Mouse (Mus musculus): Measurements from ENCODE around the gene Mrnip. TPM values are rescaled to one million over a fixed set of nuclear protein-coding genes. Genes with fewer than 3 reads are reported as not detected.
"Not testable (repeated sequence)": the region's sequence is repeated elsewhere in the genome, so short reads cannot be mapped to it uniquely, and the experiment has no call there.

The Mrnip gene
- 15.6 and 21.7 TPM in 2 replicates for polyA plus RNA-seq (2016; fragmentation: Nextera tagmentation; extraction: Ambion mirVana)

GRCm38 (mm10) chr11:50174111-50174729, at the start of gene Mrnip:
TSS of gene Mrnip (plus strand) at chr11:50174444.
- Histone ChIP-seq H3K36me3 (peaks cover 46% of the 10 kb centered on the region), H3K4me1 (peaks cover 30% of the 10 kb centered on the region), H3K4me3 (peak within 1 kb of the TSS; percentile 81), H3K27ac (peak within 1 kb of the TSS; percentile 88)
- not testable (repeated sequence) for H3K27me3 ChIP-seq (ENCODE audit: insufficient read depth, poor library complexity, severe bottlenecking); DNase-seq (ENCODE audit: low spot score); H3K9me3 ChIP-seq
- 5% methylated on average over 19 of the region's 19 CpGs for WGBS

GRCm38 (mm10) chr11:50127781-50128180, 46.5 kb upstream of the Mrnip start:
- DNase-seq (ENCODE audit: low spot score) = no peak
- no peaks in the 10 kb centered on the region for H3K27me3 ChIP-seq (ENCODE audit: insufficient read depth, poor library complexity, severe bottlenecking)
- no peaks in the 10 kb centered on the region for H3K36me3 ChIP-seq
- H3K27ac ChIP-seq = no peak overlapping the region
- peak overlapping the region; percentile 48 for H3K4me3 ChIP-seq
- peaks cover 25% of the 10 kb centered on the region for H3K4me1 ChIP-seq
- H3K9me3 ChIP-seq = no peaks in the 10 kb centered on the region
- 4% methylated on average over 10 of the region's 10 CpGs for WGBS

- DNase-seq (ENCODE audit: low spot score) = peak; percentile 93
- peaks cover 34% of the 10 kb centered on the region for H3K4me1 ChIP-seq
- peak within 1 kb of the TSS; percentile 92 for H3K4me3 ChIP-seq
- H3K36me3 ChIP-seq = peaks cover 8% of the 10 kb centered on the region
- H3K27ac ChIP-seq = peak within 1 kb of the TSS; percentile 99
- H3K9me3 ChIP-seq = no peaks in the 10 kb centered on the region
- H3K27me3 ChIP-seq (ENCODE audit: insufficient read depth, poor library complexity, severe bottlenecking) = no peaks in the 10 kb centered on the region
- WGBS = 1% methylated on average over 77 of the region's 77 CpGs
Measured at GRCm38 (mm10) chr11:50130811-50131766, 43.2 kb upstream of the Mrnip start, which contains the start of gene Tbc1d9b. TSS of gene Tbc1d9b (plus strand) at chr11:50131396.

- Histone ChIP-seq H3K36me3 (peaks cover 15% of the 10 kb centered on the region), H3K27ac (peak overlapping the region; percentile 99), H3K4me1 (peaks cover 34% of the 10 kb centered on the region), H3K27me3 (ENCODE audit: insufficient read depth, poor library complexity, severe bottlenecking) (no peaks in the 10 kb centered on the region), H3K9me3 (no peaks in the 10 kb centered on the region), H3K4me3 (peak overlapping the region; percentile 92)
- 22% methylated on average over 10 of the region's 10 CpGs for WGBS
- no peak for DNase-seq (ENCODE audit: low spot score)
Measured at GRCm38 (mm10) chr11:50131801-50132201, 42.4 kb upstream of the Mrnip start.

GRCm38 (mm10) chr11:50132265-50132664, 42.0 kb upstream of the Mrnip start:
- H3K9me3 ChIP-seq = no peaks in the 10 kb centered on the region
- DNase-seq (ENCODE audit: low spot score) = no peak
- H3K36me3 ChIP-seq = peaks cover 18% of the 10 kb centered on the region
- H3K4me3 ChIP-seq = peak overlapping the region; percentile 92
- H3K27ac ChIP-seq = peak overlapping the region; percentile 99; the same call in 1 of the 2 replicates
- H3K27me3 ChIP-seq (ENCODE audit: insufficient read depth, poor library complexity, severe bottlenecking) = no peaks in the 10 kb centered on the region
- peaks cover 34% of the 10 kb centered on the region for H3K4me1 ChIP-seq
- 87% methylated on average over 6 of the region's 6 CpGs for WGBS

GRCm38 (mm10) chr11:50134136-50134859, 39.9 kb upstream of the Mrnip start:
- H3K9me3 ChIP-seq = no peaks in the 10 kb centered on the region
- 57% methylated on average over 10 of the region's 10 CpGs for WGBS
- peaks cover 34% of the 10 kb centered on the region for H3K4me1 ChIP-seq
- H3K27me3 ChIP-seq (ENCODE audit: insufficient read depth, poor library complexity, severe bottlenecking) = no peaks in the 10 kb centered on the region
- no peak overlapping the region for H3K27ac ChIP-seq
- DNase-seq (ENCODE audit: low spot score) = no peak
- H3K36me3 ChIP-seq = peaks cover 33% of the 10 kb centered on the region
- no peak overlapping the region for H3K4me3 ChIP-seq

GRCm38 (mm10) chr11:50138206-50138822, 35.9 kb upstream of the Mrnip start:
- Histone ChIP-seq H3K36me3 (peaks cover 71% of the 10 kb centered on the region), H3K4me1 (peaks cover 9% of the 10 kb centered on the region; the same call in 1 of the 2 replicates), H3K27me3 (ENCODE audit: insufficient read depth, poor library complexity, severe bottlenecking) (no peaks in the 10 kb centered on the region), H3K27ac (no peak overlapping the region), H3K4me3 (no peak overlapping the region), H3K9me3 (no peaks in the 10 kb centered on the region)
- 45% methylated on average over 10 of the region's 10 CpGs for WGBS
- DNase-seq (ENCODE audit: low spot score) = no peak

- Histone ChIP-seq H3K4me1 (peaks cover 3% of the 10 kb centered on the region; the same call in 1 of the 2 replicates), H3K27ac (no peak overlapping the region), H3K36me3 (peaks cover 81% of the 10 kb centered on the region), H3K4me3 (no peak overlapping the region), H3K9me3 (no peaks in the 10 kb centered on the region), H3K27me3 (ENCODE audit: insufficient read depth, poor library complexity, severe bottlenecking) (no peaks in the 10 kb centered on the region)
- no peak for DNase-seq (ENCODE audit: low spot score)
- WGBS = 78% methylated on average over 7 of the region's 7 CpGs
Measured at GRCm38 (mm10) chr11:50139571-50139970, 34.7 kb upstream of the Mrnip start.

GRCm38 (mm10) chr11:50145529-50145928, 28.7 kb upstream of the Mrnip start:
- no peaks in the 10 kb centered on the region for H3K27me3 ChIP-seq (ENCODE audit: insufficient read depth, poor library complexity, severe bottlenecking)
- H3K4me3 ChIP-seq = no peak overlapping the region
- peaks cover 11% of the 10 kb centered on the region for H3K4me1 ChIP-seq
- H3K9me3 ChIP-seq = no peaks in the 10 kb centered on the region
- H3K36me3 ChIP-seq = peaks cover 85% of the 10 kb centered on the region
- DNase-seq (ENCODE audit: low spot score) = no peak
- WGBS = 85% methylated on average over 3 of the region's 3 CpGs
- no peak overlapping the region for H3K27ac ChIP-seq

- Histone ChIP-seq H3K27me3 (ENCODE audit: insufficient read depth, poor library complexity, severe bottlenecking) (no peaks in the 10 kb centered on the region), H3K27ac (no peak overlapping the region), H3K4me3 (no peak overlapping the region), H3K9me3 (no peaks in the 10 kb centered on the region), H3K4me1 (peaks cover 11% of the 10 kb centered on the region), H3K36me3 (peaks cover 85% of the 10 kb centered on the region)
- DNase-seq (ENCODE audit: low spot score) = no peak
- WGBS = 95% methylated on average over 13 of the region's 13 CpGs
Measured at GRCm38 (mm10) chr11:50146121-50146520, 28.1 kb upstream of the Mrnip start.

GRCm38 (mm10) chr11:50147267-50147957, 26.8 kb upstream of the Mrnip start:
- Histone ChIP-seq H3K4me1 (peaks cover 11% of the 10 kb centered on the region), H3K9me3 (no peaks in the 10 kb centered on the region), H3K27me3 (ENCODE audit: insufficient read depth, poor library complexity, severe bottlenecking) (no peaks in the 10 kb centered on the region), H3K4me3 (no peak overlapping the region), H3K36me3 (peaks cover 86% of the 10 kb centered on the region), H3K27ac (peak overlapping the region; percentile 43; the same call in 1 of the 2 replicates)
- no peak for DNase-seq (ENCODE audit: low spot score)
- WGBS = 62% methylated on average over 9 of the region's 9 CpGs
